Mouse (Mus musculus) kidney, adult 9 months (tissue): ENCODE measurements around the gene Them7.

ENCODE experiments used
- DNase-seq: peaks from one replicate; pipeline ENCODE4 v3.0.0; 2022

The Them7 gene

DNA sequence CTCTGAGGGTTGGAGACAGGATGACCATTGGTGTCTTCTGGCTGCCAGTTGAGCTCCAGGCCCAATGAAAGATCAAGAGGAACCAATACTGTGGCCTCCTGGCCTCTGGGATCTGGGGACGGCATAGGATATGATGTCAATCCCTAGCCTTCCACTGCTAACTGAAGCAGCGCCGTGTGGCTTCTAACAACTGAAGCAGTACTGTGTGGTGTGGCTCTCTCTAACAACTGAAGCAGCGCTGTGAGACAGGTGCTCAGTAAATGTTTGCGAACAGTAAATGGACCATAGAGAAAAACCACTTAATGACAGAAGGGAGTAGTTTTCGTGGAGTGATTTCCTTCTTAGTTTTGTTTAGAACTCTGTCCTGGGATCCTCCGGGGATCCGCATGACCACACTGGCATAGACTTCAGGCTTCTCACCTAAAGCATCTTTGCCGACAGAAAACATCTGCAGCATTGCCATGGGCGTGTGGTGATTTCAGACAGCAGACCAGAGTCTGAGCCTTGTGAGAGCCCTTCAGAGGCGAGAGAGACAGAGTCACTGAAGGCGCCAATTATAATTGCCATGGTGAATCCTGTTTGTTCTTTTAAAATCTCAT lies 194.6 kb downstream of the Them7 start:
- no peak for DNase-seq

DNA sequence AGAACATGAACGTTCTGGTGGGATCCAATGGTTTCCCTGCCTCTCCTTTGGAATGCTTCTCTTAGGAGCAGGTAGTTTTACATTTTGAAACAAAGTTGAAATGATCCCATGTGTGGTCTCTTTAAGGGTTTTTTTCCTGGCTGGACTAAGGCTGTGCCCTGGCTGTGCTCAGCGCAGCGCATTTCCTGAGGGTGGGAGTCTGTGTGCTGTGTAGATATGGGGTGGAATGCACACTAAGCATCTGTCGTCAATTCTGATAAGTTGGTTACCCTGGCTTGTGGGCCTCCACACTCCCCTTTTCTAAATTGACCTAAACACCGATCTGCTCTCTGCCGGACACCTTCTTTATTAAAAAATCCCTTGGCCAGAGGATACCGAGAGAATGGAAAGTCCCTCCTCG lies 203.3 kb downstream of the Them7 start:
- no peak for DNase-seq

GRCm38 (mm10) chr2:105428029-105428428 lies 203.9 kb downstream of the Them7 start:
- DNase-seq: peak; percentile 69

DNA sequence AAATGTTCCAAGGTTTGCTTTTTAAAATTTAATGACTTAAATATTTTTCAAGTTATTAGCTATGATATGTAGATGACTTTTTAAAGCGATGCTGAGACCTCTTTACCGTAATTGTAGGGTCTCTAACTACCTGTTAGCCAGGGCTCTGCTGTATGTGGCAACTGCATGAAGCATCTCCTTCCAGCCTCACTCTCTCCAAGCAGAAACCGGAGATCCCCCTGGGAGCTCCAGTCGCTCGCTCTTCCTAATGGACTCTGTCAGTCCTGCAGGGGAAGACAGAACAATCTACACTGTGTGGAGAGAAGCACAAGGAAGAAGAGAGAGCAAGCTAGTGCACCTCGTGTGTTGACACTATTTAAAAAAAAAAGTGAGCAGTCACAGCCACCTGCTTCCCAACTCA lies 204.3 kb downstream of the Them7 start:
- DNase-seq: no peak
